Mouse (Mus musculus) kidney, embryonic 14.5 days (tissue): ENCODE results near the gene Lbhd2. TPM values are rescaled to one million over a fixed set of nuclear protein-coding genes. Genes with fewer than 3 reads are reported as not detected.

Experiments used
- ATAC-seq: fragments of 200-750 bp; cut with Nextera tagmentation; 2 replicates; pipeline ENCODE4 v1.8.0; 2017; ENCODE audit warnings: moderate number of reproducible peaks, mild to moderate bottlenecking, moderate TSS enrichment, moderate library complexity; ENCODE audit not compliant: low FRiP score, low TSS enrichment
- H3K27ac ChIP-seq: fragments of 300-500 bp; sonication (generic); 2 replicates; pipeline ENCODE4 v1.5.1; 2014; ENCODE audit warnings: low read depth, mild to moderate bottlenecking, low read length, moderate library complexity, mixed read lengths
- H3K27me3 ChIP-seq: fragments of 300-500 bp; sonication (generic); 2 replicates; pipeline ENCODE4 v1.6.1; 2014; ENCODE audit warnings: mild to moderate bottlenecking, low read length; ENCODE audit not compliant: control insufficient read depth, insufficient read depth
- H3K36me3 ChIP-seq: fragments of 300-500 bp; sonication (generic); 2 replicates; pipeline ENCODE4 v1.6.1; 2014; ENCODE audit warnings: low read length, mixed read lengths; ENCODE audit not compliant: control insufficient read depth, insufficient read depth
- H3K4me1 ChIP-seq: fragments of 300-500 bp; sonication (generic); 2 replicates; pipeline ENCODE4 v1.6.1; 2014; ENCODE audit warnings: low read length, mixed read lengths; ENCODE audit not compliant: control insufficient read depth, insufficient read depth
- H3K4me2 ChIP-seq: fragments of 300-500 bp; sonication (generic); replicated peaks from 2 replicates; pipeline ENCODE4 v1.6.1; 2014; ENCODE audit warnings: low read depth, mild to moderate bottlenecking, low read length
- H3K4me3 ChIP-seq: fragments of 300-500 bp; sonication (generic); 2 replicates; pipeline ENCODE4 v1.5.1; 2014; ENCODE audit warnings: mild to moderate bottlenecking, low read length
- H3K9ac ChIP-seq: fragments of 300-500 bp; sonication (generic); 2 replicates; pipeline ENCODE4 v1.6.1; 2014; ENCODE audit warnings: low read depth, mild to moderate bottlenecking, low read length, moderate library complexity
- H3K9me3 ChIP-seq: fragments of 300-500 bp; sonication (generic); 2 replicates; pipeline ENCODE4 v1.6.1; 2016; ENCODE audit warnings: low read length; ENCODE audit not compliant: control insufficient read depth
- WGBS: fragments of 180-500 bp; shearing (Covaris S2); extraction: QIAGEN DNeasy Blood & Tissue Kit; methylation state at CpG from one replicate; pipeline ENCODE4 v1.1.7; 2014; 5-methylcytosine and 5-hydroxymethylcytosine counted together
- polyA plus RNA-seq: library from polyadenylated mRNA; unstranded; fragments of >200 nt; fragmentation: Nextera tagmentation; extraction: Ambion mirVana; gene quantifications from 2 replicates; pipeline ENCODE4 v1.2.1, GENCODE M21; 2014

Gene Lbhd2
- 5.8 and 9.9 TPM in 2 replicates for polyA plus RNA-seq

GRCm38 (mm10) chr12:111406622-111407021, at the start of gene Lbhd2:
Gene Lbhd2, plus strand, starts transcription at chr12:111406809.
- Histone ChIP-seq H3K4me3 (peak within 1 kb of the TSS; percentile 20), H3K4me2 (peak within 1 kb of the TSS; percentile 54), H3K9me3 (no peaks in the 10 kb centered on the region), H3K27me3 (peaks cover 26% of the 10 kb centered on the region), H3K36me3 (no peaks in the 10 kb centered on the region), H3K9ac (peak within 1 kb of the TSS; percentile 25), H3K4me1 (peaks cover 7% of the 10 kb centered on the region), H3K27ac (no peak within 1 kb of the TSS)
- WGBS: 0% methylated on average over 22 of the region's 24 CpGs
- ATAC-seq: 0 out of 2 replicates have a peak, but pooled peaks have one; percentile 16

- no peak overlapping the region for H3K4me2 ChIP-seq
- no peak for ATAC-seq
- H3K27ac ChIP-seq: no peak overlapping the region
- no peaks in the 10 kb centered on the region for H3K27me3 ChIP-seq
- H3K36me3 ChIP-seq: no peaks in the 10 kb centered on the region
- 86% methylated on average over 16 of the region's 16 CpGs for WGBS
- H3K9me3 ChIP-seq: no peaks in the 10 kb centered on the region
- H3K4me1 ChIP-seq: peaks cover 35% of the 10 kb centered on the region
- no peak overlapping the region for H3K9ac ChIP-seq
- no peak overlapping the region for H3K4me3 ChIP-seq
These were observed 45.9 kb upstream of the Lbhd2 start for GRCm38 (mm10) chr12:111360671-111361070.

GRCm38 (mm10) chr12:111361319-111362098, 45.1 kb upstream of the Lbhd2 start:
- H3K4me1 ChIP-seq: peaks cover 35% of the 10 kb centered on the region
- WGBS: 56% methylated on average over 14 of the region's 14 CpGs
- peak overlapping the region; percentile 8; the same call in 1 of the 2 replicates for H3K27ac ChIP-seq
- H3K9ac ChIP-seq: no peak overlapping the region
- ATAC-seq: no peak
- no peak overlapping the region for H3K4me2 ChIP-seq
- H3K4me3 ChIP-seq: no peak overlapping the region
- no peaks in the 10 kb centered on the region for H3K36me3 ChIP-seq
- H3K27me3 ChIP-seq: no peaks in the 10 kb centered on the region
- H3K9me3 ChIP-seq: no peaks in the 10 kb centered on the region

GRCm38 (mm10) chr12:111364234-111364633, 42.4 kb upstream of the Lbhd2 start:
- no peaks in the 10 kb centered on the region for H3K27me3 ChIP-seq
- no peak for ATAC-seq
- H3K4me1 ChIP-seq: peaks cover 40% of the 10 kb centered on the region

GRCm38 (mm10) chr12:111367065-111367464, 39.5 kb upstream of the Lbhd2 start:
- Histone ChIP-seq H3K4me3 (no peak overlapping the region), H3K27ac (no peak overlapping the region), H3K36me3 (no peaks in the 10 kb centered on the region), H3K27me3 (no peaks in the 10 kb centered on the region), H3K4me1 (peaks cover 29% of the 10 kb centered on the region), H3K9me3 (no peaks in the 10 kb centered on the region), H3K9ac (no peak overlapping the region), H3K4me2 (no peak overlapping the region)
- 79% methylated on average over 7 of the region's 7 CpGs for WGBS
- ATAC-seq: no peak

More at GRCm38 (mm10) chr12:111364234-111364633, 42.4 kb upstream of the Lbhd2 start:
- Histone ChIP-seq H3K4me2 (no peak overlapping the region), H3K27ac (no peak overlapping the region), H3K9ac (no peak overlapping the region), H3K9me3 (no peaks in the 10 kb centered on the region), H3K4me3 (no peak overlapping the region), H3K36me3 (no peaks in the 10 kb centered on the region)
- WGBS: 91% methylated on average over 3 of the region's 3 CpGs

GRCm38 (mm10) chr12:111370249-111370648, 36.4 kb upstream of the Lbhd2 start:
- H3K9me3 ChIP-seq: no peaks in the 10 kb centered on the region
- no peak overlapping the region for H3K27ac ChIP-seq
- WGBS: 62% methylated on average over 4 of the region's 4 CpGs
- no peaks in the 10 kb centered on the region for H3K27me3 ChIP-seq
- no peak overlapping the region for H3K4me2 ChIP-seq
- H3K4me3 ChIP-seq: no peak overlapping the region
- ATAC-seq: no peak
- no peaks in the 10 kb centered on the region for H3K36me3 ChIP-seq
- H3K4me1 ChIP-seq: peaks cover 25% of the 10 kb centered on the region
- no peak overlapping the region for H3K9ac ChIP-seq

GRCm38 (mm10) chr12:111371905-111372304, 34.7 kb upstream of the Lbhd2 start:
- Histone ChIP-seq H3K4me1 (peaks cover 36% of the 10 kb centered on the region), H3K27ac (no peak overlapping the region), H3K9ac (no peak overlapping the region), H3K27me3 (no peaks in the 10 kb centered on the region), H3K4me2 (no peak overlapping the region), H3K36me3 (no peaks in the 10 kb centered on the region), H3K9me3 (no peaks in the 10 kb centered on the region), H3K4me3 (no peak overlapping the region)
- 83% methylated on average over 7 of the region's 7 CpGs for whole genome bisulfite sequencing
- no peak for ATAC-seq

- no peak overlapping the region for H3K27ac ChIP-seq
- WGBS: 66% methylated on average over 6 of the region's 6 CpGs
- no peaks in the 10 kb centered on the region for H3K27me3 ChIP-seq
- H3K4me2 ChIP-seq: no peak overlapping the region
- H3K4me3 ChIP-seq: no peak overlapping the region
- H3K4me1 ChIP-seq: peaks cover 33% of the 10 kb centered on the region
- no peaks in the 10 kb centered on the region for H3K9me3 ChIP-seq
- no peak for ATAC-seq
- no peaks in the 10 kb centered on the region for H3K36me3 ChIP-seq
- H3K9ac ChIP-seq: no peak overlapping the region
These were observed 33.2 kb upstream of the Lbhd2 start for GRCm38 (mm10) chr12:111373411-111373810.

- 59% methylated on average over 10 of the region's 10 CpGs for WGBS
- Histone ChIP-seq H3K4me3 (peak overlapping the region; percentile 2; the same call in 1 of the 2 replicates), H3K9me3 (no peaks in the 10 kb centered on the region), H3K27ac (no peak overlapping the region), H3K4me1 (peaks cover 25% of the 10 kb centered on the region), H3K27me3 (no peaks in the 10 kb centered on the region), H3K4me2 (peak overlapping the region; percentile 89), H3K9ac (no peak overlapping the region), H3K36me3 (no peaks in the 10 kb centered on the region)
- no peak for ATAC-seq
These were observed 31.9 kb upstream of the Lbhd2 start for GRCm38 (mm10) chr12:111374727-111375126.
